Mouse (Mus musculus) heart, adult 18-20 months (tissue): ENCODE measurements around the gene Ggt6. TPM values are rescaled to one million over a fixed set of nuclear protein-coding genes. Genes with fewer than 3 reads are reported as not detected.
"Not testable (repeated sequence)": the region's sequence is repeated elsewhere in the genome, so short reads cannot be mapped to it uniquely, and the experiment has no call there.

Experiments
- DNase-seq, 2 experiments: peaks; one replicate each; pipeline ENCODE4 v3.0.0; 2021 to 2022; ENCODE audit warnings: mixed read lengths in 1 of 2
- total RNA-seq, 2 experiments: library from RNA; stranded (reverse); gene quantifications; 2 replicates each; pipeline ENCODE4 v1.2.3; 2021

Ggt6 gene
- total RNA-seq, 2 experiments from 2014 or later = not detected

DNA sequence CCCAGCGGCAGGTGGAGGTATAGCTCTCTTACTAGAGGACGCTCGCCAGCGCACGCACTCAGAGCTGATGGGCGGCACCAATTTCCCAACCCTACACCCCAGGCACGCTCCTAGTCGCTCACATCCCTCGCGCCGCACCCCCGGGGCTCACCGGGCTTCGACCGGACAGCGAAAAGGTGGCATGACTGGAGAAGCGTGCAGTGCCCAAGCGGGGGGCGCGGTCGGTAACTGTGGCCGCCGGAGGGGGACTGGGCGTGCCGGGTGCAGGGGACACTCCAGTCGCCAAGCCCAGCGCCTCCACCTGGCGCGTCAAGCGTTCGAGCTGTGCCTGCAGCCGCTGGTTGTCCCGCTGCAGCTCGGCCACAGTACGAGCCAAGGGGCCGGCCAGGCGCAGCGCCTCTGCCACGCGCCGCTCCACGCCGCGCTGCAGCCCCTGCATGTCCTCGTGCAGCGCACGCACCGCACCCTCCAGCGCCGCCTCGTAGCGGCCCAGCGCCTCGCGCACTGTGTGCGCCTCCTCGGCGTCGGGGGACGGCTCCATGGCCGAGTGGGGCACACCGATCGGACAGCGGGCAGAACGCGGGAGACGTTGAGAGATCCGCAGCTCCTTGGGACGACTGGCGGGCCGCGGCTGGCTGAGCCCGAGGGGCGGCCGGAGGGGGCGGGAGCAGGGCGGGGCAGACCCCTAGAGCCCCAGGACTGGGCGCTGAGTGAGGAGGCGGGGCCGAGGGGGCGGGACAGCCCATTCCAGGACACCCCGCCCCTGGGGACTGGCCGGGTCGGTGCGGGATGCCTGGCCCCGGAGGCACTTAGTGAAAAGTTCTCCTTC is 24.0 kb upstream of the Ggt6 start, which contains the start of gene Smtnl2:
Gene Smtnl2, minus strand, starts transcription at position 621 of the 829 bp plus-strand sequence.
- peak; percentile 92 to 95 for DNase-seq

DNA sequence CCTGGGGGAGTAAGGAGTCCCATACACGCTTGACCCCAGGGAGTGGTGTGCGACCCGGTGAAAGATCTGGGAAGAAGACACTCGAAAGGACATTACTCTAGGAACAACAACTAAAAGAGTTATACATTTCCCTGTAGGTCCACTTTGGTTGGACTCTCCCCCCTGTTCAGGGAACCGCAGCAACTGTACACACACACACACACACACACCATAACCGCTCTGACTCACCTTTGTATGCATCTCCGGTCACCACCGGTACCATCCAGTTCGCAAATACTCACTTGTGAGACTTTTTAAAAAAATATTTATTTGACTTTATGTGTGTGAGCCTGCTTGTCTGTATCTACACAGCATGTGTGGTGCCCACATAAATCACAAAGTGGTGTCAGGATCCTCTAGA is 23.4 kb upstream of the Ggt6 start:
- no peak for DNase-seq

DNA sequence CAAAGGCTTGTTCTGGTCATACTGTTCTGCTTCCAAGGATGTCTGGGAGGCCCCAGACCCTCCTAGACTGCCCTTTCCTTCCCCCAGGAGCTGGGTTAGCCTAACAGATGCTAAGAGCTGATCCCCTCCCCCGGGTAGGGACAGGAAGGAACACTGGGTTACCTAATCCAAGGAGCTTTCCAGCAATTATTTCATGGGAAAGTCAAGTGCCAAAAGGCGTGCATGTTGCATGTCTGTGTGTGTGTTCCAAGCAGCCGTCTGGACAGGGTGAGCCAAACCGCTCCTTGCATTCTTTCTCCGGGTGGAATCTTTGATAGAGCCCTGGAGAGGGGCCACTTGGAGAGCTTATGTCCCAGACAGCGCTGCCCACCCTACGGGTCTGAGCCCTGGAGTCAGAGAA is 22.3 kb upstream of the Ggt6 start:
- peak; percentile 84 to 92 for DNase-seq

DNA sequence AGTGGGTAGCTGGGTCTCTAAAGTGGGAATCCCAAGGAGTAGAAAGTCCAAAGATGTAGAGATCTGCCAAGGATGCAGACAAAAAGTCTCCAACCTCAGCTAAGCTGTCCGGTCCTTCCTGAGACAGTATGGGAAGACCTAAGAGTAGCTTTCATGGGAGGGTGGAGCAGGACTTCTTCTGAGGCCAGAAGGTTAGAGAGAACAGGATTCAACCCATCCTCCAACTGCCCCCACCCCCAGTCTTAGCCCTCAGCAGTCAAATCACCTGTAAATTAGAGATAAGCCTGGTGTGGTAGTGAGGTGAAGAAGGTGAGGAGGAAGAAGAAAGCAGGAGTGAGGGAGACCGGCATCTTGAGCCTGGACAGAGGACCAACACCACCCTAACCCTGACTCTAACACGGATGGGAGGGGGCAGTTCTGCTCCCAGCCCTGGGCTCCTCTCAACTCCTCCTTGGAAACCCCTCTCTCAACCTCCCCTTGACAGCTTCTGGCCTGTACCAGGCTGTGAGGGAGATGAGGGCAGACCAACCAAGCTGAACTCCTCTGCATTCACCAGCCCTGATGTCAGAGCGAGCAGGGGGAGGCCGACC is 21.6 kb upstream of the Ggt6 start:
- no peak for DNase-seq

DNA sequence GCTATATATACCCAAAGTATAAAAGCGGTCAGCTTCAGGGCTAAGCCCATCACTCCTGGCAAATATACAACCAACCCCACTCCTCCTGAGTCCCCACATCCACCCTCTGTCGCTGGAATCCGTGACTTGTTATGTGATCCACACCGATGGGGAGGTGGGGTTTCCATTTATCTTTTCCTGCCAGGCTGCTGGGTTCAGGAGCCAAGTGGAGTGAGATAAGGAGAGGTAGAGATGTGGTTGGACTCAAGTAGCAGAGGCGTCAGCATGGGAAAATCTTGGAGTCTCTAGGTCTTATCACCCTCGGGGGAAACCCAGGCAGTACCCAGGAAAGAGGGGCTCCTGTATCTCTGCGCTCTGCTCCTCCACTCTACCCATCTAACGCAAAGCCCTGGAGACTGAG is 20.2 kb upstream of the Ggt6 start:
- no peak for DNase-seq

DNA sequence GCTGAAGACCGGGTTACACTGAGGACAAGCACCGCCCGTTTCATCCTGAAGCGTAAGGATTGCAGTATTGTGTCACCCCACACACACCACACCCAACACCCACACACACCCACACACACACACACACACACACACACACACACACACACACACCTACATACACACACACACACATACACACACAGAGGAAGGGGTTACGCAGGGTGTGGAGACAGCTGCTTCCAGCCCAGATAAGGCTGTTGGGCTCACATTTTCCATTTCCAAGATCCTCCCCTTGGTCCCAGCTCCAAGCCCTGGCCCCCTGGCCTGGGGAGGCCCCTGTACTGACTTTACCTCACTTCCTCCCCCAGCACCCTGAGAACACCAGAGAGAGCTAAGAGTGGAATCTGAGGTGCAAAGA is 18.7 kb upstream of the Ggt6 start:
- peak; percentile 70 to 84 for DNase-seq

DNA sequence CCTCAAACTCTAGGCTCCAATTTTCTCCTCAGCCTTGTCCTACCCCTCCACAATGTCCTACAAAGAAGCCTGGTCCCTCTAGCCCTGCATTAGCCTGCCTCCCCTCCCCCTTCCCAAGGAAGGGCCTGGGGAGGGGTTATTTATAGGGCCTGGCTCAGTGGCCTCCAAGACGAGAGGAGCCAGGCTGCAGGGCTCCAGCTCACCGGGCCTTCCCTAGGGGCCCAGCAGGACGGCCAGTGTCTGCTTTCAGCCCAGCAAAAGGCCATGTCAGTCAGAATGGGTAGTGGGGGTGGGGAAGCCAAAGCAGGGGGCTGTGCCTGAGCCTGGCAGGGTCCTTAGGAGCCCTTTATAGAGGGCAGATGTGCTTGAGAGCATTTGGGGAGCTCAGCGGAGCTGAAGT is 17.9 kb upstream of the Ggt6 start:
- DNase-seq = no peak

DNA sequence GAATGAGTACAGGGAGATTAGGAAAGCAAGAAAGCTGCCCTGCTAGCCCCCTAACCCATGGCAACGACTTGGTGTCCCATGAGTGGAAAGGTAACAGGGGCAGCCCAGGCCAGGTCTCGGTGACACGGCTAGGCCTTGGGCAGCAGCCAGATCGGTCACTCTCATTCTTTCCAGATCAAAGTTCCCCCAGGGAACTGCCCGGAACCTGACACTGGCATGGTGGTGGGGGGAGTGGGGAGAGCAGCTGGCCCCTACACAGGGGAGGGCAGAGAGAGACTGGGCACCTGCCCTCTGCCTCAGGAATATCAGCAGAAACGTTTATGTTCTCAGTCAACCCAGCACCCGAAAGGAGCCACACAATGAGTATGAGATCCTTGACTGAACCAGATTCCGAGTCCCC is 17.1 kb upstream of the Ggt6 start:
- DNase-seq = no peak

DNA sequence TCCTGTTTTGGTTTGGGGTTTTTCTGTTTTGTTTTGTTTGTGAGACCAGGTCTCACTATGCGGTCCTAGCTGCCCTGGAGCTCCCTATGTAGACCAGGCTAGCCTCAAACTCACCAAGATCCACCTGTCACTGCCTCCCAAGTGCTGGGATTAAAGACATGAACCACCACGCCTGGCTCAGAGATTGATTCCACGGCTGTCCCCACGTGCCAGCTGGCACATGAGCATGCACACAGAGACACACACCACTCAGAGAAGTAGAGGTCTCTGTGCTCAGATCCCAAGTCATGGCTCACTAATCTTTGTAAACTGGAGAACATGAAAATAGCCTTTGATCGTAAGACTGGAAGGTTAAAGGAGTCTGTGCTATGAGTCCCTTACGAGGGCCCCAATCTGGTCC is 16.3 kb upstream of the Ggt6 start:
- no peak for DNase-seq

DNA sequence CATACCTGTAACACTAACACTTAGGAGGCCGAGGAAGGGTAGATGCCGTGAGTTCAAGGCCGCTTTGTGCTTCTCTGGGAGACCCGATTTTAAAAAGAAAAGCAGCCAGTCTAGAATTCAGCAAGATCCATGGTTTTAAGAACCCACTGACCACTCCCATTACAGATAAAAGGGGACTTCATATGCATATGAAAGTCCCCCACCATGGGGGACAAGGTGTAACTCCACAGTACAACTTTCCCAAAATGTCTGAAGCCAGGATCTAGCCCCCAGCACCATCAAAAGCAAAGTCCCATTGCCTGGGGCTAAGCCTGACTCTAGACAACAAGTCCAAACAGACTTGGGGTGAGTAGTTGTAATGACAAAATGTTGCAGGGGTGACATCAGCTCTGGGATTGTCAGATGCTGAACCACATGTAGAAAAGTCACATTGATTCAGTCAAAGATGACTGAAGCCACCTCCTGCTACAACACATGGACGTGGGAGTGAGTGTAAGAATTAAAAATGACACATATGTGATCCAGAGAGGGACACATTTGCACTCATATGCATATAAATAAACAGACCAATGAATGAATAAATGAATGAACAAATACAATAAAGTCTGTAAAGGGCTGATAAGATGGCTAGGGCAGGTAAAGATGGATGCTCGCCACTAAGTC is 14.7 kb upstream of the Ggt6 start:
- DNase-seq = no peak

DNA sequence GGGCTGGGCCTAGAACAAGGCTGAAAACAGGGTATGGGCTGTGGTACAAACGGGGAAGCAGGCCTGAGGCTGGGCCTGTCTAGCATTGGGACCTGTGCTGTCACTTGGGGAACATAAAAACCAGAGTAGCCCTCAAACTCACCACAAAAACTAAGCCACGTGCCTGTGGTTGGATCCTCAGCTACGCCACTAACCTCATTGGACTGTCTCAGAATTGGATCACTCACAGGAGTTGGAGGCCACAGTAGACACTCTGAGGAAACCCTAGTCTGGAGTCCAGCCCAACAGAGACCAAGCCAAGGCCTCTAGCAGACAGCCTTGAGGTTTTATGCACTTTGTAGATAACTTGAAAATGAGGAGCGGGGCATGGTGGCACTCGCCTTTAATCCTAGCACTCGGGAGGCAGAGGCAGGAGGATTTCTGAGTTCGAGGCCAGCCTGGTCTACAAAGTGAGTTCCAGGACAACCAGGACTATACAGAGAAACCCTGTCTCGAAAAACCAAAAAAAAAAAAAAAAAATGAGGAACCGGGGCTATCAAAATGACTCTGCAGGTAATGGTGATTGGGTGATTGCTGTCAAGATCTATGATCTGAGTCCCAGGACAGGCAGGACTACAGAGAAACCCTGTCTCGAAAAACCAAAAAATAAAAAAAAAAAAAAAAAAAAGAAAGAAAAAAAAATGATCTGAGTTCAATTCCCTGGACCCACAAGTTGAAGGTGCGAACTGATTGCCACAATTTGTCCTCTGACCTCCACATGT is 13.6 kb upstream of the Ggt6 start:
- DNase-seq = no peak

DNA sequence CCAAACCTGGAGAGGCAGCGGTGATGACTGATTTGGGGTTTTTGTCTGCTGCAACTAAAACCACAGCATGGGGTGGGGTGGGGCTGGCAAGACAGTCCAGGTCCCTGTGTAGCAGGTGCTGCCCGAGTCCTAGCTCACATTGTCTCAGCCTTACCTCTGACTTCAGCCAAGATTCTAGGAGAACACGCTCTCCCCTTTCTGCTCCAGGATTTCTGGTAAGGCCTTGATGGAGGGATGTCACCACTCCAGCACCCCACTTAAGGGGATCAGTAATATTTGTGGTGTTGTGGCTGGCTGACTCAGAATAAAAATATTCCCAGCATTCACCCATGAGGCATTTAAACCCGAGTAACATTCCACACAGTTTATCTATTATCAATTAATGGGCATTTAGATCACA is 11.6 kb upstream of the Ggt6 start:
- DNase-seq = no peak

DNA sequence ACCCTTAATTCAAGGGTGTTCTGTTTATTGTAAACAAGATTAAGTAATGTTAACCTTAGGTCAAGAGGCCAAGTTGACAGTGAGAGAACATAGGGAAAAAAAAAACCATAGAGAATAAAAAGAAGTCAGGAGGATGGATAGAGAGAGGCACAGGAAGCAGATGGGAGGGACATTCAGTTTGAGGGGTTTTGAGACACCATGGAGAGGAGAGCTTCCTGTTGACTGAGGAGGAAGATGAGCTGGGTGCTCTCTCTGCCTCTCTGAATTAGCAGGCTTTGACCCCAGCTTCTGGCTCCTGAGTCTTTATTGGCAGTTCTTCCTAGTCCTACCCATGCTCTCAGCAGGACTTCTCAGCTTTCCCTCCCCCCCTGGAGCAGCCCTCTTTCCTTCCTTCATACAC is 10.1 kb upstream of the Ggt6 start:
- DNase-seq = no peak

DNA sequence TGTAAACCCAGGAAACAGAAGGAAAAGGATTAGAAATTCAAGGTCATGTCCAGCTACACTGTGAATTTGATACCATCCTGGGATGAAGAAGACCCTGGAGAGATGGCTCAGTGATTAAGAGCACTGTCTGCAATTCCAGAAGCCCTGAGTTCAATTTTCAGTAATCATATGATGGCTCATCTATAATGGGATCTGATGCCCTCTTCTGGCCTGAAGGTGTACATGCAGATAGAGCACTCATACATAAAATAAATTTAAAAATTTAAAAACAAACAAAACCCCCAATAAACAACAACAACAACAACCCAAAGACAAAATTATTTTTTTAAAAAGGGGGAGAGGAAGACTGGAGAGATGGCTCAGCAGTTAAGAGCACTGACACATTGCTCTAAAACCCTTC is 8.4 kb upstream of the Ggt6 start:
- no peak for DNase-seq

DNA sequence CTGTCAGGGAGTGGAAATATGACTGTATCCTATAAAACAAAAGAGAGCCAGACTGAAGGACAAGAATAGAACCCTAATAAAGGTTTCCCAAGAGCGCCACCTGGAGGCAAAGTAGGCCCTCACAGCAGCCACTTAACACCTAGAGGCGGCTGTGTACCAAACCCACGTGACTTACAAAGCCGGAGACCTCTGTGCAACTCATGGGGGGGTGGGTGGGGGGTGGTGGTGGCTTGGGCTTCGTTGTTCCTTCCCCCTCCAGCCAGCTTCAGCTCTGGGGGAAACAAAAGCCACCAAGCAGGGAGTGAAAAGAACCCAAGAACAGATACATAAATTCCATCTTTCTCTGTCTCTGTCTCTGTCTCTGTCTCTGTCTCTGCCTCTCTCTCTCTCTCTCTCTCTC is 6.6 kb upstream of the Ggt6 start:
- peak; percentile 90 to 95 for DNase-seq

DNA sequence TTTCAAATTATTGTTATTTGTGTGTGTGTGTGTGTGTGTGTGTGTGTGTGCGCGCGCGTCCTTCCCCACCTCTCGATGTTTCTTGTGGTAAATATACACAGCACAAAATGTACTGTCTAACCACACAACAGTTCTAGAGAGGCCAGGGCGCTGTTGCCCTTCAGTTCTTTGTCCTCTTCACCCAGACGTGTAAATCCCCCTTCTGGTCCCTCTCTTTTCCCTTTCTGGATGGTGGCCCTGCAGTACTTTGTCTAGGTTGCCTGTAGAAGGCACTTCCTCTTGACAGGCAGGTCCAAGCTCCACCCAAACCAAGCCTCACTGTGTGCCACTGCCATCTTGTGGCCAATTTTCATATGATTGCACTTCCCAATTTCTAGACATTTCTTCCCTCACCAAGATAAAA is 6.0 kb upstream of the Ggt6 start:
- peak; percentile 88 to 91 for DNase-seq

DNA sequence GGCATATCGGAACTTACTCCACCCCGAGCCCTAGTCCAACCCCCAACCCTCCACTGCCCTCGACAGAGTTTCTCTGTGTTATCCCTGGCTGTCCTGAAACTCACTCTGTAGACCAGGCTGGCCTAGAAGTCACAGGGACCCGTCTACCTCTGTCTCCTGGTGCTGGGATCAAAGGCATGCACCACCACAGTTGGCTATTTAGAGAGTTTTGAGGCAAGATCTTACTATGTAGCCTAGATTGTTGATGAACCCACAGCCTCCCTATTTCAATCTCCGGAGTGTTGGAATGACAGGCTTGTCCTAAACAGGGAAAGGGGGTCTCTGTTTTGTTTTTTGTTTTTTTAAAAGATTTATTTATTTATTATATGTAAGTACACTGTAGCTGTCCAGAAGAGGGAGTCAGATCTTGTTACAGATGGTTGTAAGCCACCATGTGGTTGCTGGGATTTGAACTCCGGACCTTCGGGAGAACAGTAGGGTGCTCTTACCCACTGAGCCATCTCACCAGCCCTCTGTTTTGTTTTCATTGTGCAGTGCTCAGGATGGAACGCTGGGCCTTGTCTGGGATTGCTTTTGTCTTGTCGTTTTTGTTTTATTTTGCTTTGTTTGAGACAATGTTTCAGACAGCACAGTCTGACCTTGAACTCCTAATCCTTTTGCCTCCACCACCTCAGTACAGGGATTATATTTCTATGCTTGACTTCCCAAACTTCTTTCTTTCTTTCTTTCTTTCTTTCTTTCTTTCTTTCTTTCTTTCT is 4.8 kb upstream of the Ggt6 start:
- not testable (repeated sequence) for DNase-seq

DNA sequence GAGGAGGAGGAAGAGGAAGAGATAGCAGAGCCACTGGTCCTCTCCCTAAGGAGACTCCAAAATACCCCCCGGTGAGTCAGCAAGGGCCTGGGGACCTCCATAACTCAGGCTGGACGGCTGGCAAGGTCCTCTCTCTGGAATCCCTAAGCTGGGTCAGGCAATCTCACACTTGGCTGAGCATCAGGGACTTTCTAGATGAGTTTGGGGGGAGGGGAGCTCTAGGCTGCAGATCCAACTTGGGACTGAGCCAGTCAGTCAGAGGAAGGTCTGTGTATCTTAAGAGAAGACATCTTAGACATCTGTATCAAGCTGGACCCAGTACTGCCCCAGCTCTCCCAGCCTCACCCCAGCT is 344 bp downstream of the Ggt6 start:
- peak; percentile 53 to 75 for DNase-seq

DNA sequence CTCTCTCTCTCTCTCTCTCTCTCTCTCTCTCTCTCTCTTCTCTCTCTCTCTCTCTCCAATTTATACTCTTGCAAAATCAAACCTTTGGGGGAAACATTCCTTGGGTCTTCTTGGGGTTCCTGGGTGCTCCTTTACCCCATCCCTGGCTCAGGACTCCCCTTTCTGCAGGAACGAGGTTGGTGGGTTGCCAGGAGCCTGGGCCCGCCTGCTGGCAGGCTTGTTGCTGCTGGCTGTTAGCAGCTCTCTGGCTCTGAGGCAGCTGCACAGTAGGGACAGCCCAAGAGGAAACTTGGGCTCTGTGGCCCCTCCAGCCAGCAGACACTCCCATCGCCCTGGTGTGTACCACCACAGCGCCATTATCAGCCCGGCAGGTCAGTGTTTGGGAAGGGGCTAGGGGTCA is 945 bp downstream of the Ggt6 start:
- DNase-seq = peak; percentile 70 to 72

DNA sequence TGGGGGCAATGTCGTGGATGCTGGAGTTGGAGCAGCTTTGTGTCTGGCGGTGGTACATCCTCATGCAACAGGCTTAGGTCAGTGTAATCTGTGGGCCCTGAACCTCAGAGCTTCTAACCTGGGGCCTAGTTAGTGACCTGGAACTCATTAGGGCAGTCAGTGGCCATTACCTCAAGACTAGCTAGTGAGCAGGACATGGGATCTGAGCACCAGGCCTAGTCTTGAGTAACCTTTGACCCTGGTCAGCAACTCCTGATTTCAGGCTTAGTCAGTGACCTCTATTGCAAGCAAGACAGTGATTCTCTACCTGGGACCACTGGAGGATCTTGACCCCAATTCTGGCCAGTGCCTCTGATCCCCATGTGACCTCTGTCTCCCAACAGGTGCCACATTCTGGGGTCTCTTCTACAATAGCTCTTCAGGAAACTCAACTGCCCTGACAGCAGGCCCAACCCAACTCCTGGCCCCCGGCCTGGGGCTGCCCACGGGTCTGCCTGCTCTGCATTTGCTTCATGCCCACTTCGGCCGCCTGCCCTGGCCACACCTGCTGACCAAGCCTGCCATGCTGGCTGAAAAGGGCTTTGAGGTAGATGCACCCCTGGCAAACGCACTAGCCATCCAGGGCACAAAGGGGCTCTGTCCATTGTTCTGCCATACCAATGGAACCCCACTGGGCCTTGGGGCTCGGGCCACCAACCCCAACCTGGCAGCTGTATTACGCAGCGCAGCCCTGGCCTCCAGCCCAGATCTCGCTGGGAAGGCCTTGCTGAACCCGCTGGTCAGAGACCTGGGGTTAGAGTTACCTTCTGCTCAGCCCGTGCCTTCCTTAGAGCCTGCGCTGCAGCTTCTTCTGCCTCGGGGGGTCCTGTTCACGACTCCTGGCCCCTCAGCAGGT is 1.7 kb downstream of the Ggt6 start:
- no peak for DNase-seq

DNA sequence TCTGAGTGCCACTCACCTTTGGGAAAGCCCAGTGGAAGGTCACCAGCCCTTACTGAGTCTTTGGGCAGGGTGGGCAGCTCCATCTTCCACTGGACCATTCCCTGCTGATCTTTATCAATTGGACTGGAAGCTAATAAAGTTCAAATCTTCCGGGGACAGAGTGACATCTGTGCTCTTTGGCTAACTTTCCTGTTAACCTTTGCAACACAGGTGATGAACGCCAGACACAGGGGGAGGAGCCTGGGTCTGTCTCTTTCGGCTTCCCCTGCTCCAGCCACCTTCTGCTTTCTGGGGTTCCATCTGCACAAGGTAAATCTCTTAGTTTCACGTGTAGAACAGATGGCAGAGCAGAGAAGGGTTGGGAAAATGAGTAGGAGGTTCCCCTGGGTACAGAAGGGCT is 3.1 kb downstream of the Ggt6 start:
- DNase-seq = no peak
